In the genomic region with DNA sequence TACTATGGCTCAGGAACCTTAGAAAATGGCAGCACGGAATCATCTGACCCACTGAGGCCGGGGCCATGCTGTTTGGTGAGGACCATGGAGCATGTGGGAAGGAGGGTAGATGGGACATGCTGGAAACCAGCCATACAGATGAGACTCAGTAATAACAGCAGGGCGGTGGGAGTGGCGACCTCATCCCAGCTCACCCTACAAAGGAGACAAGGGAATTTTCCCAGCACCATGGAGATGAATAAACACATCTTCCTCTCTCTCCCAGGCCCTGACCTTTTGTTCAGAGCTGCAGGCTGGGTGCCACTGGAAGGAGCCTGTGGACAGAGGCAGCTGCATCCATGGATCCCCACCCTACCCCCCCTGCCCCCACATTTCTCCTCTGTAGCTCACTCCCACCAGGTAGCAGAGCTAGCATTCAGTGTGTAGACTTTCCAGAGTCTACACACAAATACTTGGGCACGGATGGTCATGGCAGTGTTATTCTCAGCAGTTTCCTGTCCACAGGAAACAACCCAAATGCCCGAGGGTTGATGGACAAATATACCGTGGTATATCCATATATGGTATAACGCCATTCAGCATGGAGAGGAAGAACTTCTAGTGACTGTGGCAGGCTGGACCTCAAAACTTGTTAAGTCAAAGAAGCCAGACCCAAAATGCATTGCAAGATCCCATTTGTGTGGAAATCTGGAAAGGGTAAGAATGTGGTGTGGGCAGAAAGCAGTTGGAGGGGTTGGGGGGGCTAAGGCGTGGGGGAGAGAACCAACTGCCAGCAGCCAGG, we compare ENCODE assay signal across 10 mouse cellular contexts. TPM values are rescaled to one million over a fixed set of nuclear protein-coding genes. Genes with fewer than 3 reads are reported as not detected.
DNase-seq lines count a peak whose midpoint lies in the region; ATAC-seq and TF ChIP-seq lines count a peak whose summit lies in the region.
"Had no signal": no experiment of that assay in that cellular context is flagged by ENCODE, and none has a peak within 500 bp of the region (broad histone marks: within the 10 kb centered on the region; RNA-seq: fewer than 3 reads in every experiment).

No protein-coding gene starts in this region.

- TF ChIP-seq POLR2A in lung, adult 2 months (IDR thresholded peaks at IDR 0.05; ENCODE audit: borderline replicate concordance, extremely low read depth, low read depth, low read length), result peak; percentile 33; the same call in 1 of the 2 replicates

- H3K9ac ChIP-seq in midbrain, embryonic 12.5 days (replicated peaks), result no peak overlapping the region
- H3K9ac ChIP-seq in midbrain, embryonic 16.5 days (ENCODE audit: low read depth, low read length), result no peak overlapping the region

- H3K4me3 ChIP-seq in heart, embryonic 10.5 days, result no peak overlapping the region
- no peak overlapping the region for H3K4me3 ChIP-seq in midbrain, embryonic 12.5 days
- H3K4me3 ChIP-seq in midbrain, embryonic 16.5 days (ENCODE audit: low read depth, low read length), result no peak overlapping the region
- H3K4me3 ChIP-seq in lung, adult 2 months (replicated peaks; ENCODE audit: extremely low read depth, low read depth, low read length), result no peak overlapping the region

- no peaks in the 10 kb centered on the region for H3K36me3 ChIP-seq in heart, embryonic 10.5 days
- no peaks in the 10 kb centered on the region for H3K36me3 ChIP-seq in midbrain, embryonic 12.5 days
- no peaks in the 10 kb centered on the region for H3K36me3 ChIP-seq in midbrain, embryonic 16.5 days (ENCODE audit: control insufficient read depth, insufficient read depth, low read length)

- H3K4me2 ChIP-seq in midbrain, embryonic 12.5 days (replicated peaks), result no peak overlapping the region
- no peak overlapping the region for H3K4me2 ChIP-seq in midbrain, embryonic 16.5 days (ENCODE audit: low read length)

- H3K9me3 ChIP-seq in heart, embryonic 10.5 days, result no peaks in the 10 kb centered on the region
- no peaks in the 10 kb centered on the region for H3K9me3 ChIP-seq in midbrain, embryonic 12.5 days
- no peaks in the 10 kb centered on the region for H3K9me3 ChIP-seq in midbrain, embryonic 16.5 days (replicated peaks; ENCODE audit: control insufficient read depth, low read length, poor library complexity, severe bottlenecking)

- intact Hi-C loops in heart, postnatal 36 days (cut with DNase I), result no loop called here
- intact Hi-C loops in left cerebral cortex, postnatal 36 days (cut with DNase I), result loop anchor here (5.0 kb wide), 2 partner anchors 118 to 148 kb away; no protein-coding TSS in a partner anchor

- no peaks in the 10 kb centered on the region for H3K27me3 ChIP-seq in heart, embryonic 10.5 days (ENCODE audit: insufficient read depth, poor library complexity, severe bottlenecking)
- H3K27me3 ChIP-seq in midbrain, embryonic 12.5 days, result no peaks in the 10 kb centered on the region
- no peaks in the 10 kb centered on the region for H3K27me3 ChIP-seq in midbrain, embryonic 16.5 days (ENCODE audit: control insufficient read depth, insufficient read depth, low read depth, low read length)

- no peak for TF ChIP-seq CTCF in lung, adult 2 months (IDR thresholded peaks at IDR 0.05; ENCODE audit: insufficient read depth, low read length)

- H3K4me1 ChIP-seq in heart, embryonic 10.5 days, result peaks cover 48% of the 10 kb centered on the region
- 0 out of 2 replicates have a peak, but pooled peaks cover 4% of the 10 kb centered on the region for H3K4me1 ChIP-seq in midbrain, embryonic 12.5 days
- no peaks in the 10 kb centered on the region for H3K4me1 ChIP-seq in midbrain, embryonic 16.5 days (ENCODE audit: control insufficient read depth, insufficient read depth, low read length)
- H3K4me1 ChIP-seq in lung, adult 2 months (ENCODE audit: control insufficient read depth, insufficient read depth, low read length), result peaks cover 46% of the 10 kb centered on the region

- peak; percentile 23; the same call in 1 of the 2 replicates for ATAC-seq in midbrain, embryonic 12.5 days (ENCODE audit: low FRiP score, low read depth)
- ATAC-seq in midbrain, embryonic 16.5 days, result no peak

- DNase-seq in heart, embryonic 10.5 days (ENCODE audit: low spot score), result no peak
- DNase-seq in heart, postnatal 36 days, result no peak
- no peak for DNase-seq in lung, adult 2 months
- no peak for DNase-seq in urinary bladder, postnatal 10 days (ENCODE audit: low spot score)
- no peak for DNase-seq in urinary bladder, adult 2 months (ENCODE audit: low spot score)
- DNase-seq in left cerebral cortex, postnatal 36 days (ENCODE audit: low spot score in 2 of 2), result no peak
- DNase-seq: heart, postnatal 14 days; right cerebral cortex, postnatal 4 days had no signal

- WGBS in heart, embryonic 10.5 days, result 77% methylated on average over 9 of the region's 9 CpGs
- WGBS in midbrain, embryonic 12.5 days, result 77% methylated on average over 9 of the region's 9 CpGs
- 69% methylated on average over 9 of the region's 9 CpGs for WGBS in midbrain, embryonic 16.5 days
- 34% methylated on average over 9 of the region's 9 CpGs for WGBS in lung, adult 2 months

- H3K27ac ChIP-seq in heart, embryonic 10.5 days, result peak overlapping the region; percentile 54
- H3K27ac ChIP-seq in midbrain, embryonic 12.5 days (replicated peaks), result 0 out of 2 replicates have a peak overlapping the region, but pooled peaks have one; percentile 2
- no peak overlapping the region for H3K27ac ChIP-seq in midbrain, embryonic 16.5 days (ENCODE audit: low read length)

RNA-seq across cellular contexts. Expression of a gene that starts 35.7 kb away (rescaled TPM):
- 15.2 and 19.8 TPM in 2 replicates for polyA plus RNA-seq in heart, embryonic 10.5 days (2016; fragmentation: Nextera tagmentation; extraction: Ambion mirVana)
- total RNA-seq in heart, postnatal 36 days (2021), result 10 to 100 TPM; 15.9 to 18.0 TPM
- 11.3 and 11.4 TPM in 2 replicates for polyA plus RNA-seq in midbrain, embryonic 12.5 days (2016; fragmentation: Nextera tagmentation; extraction: Ambion mirVana)
- polyA plus RNA-seq in midbrain, embryonic 16.5 days (2015; fragmentation: Nextera tagmentation; extraction: Ambion mirVana), result 8.4 and 8.9 TPM in 2 replicates
- 21.7 and 25.8 TPM in 2 replicates for polyA plus RNA-seq in lung, adult 2 months (2012; rRNA removed)
- polyA plus RNA-seq in urinary bladder, adult 2 months (2012; rRNA removed), result 16.7 and 19.7 TPM in 2 replicates
- total RNA-seq in left cerebral cortex, postnatal 36 days (2021), result 10 to 100 TPM in 1 of 2 experiments, 1 to 10 TPM in 1; 8.7 to 14.1 TPM

RNA-seq across cellular contexts. Expression of a gene that starts 47.2 kb away (rescaled TPM):
- polyA plus RNA-seq in heart, embryonic 10.5 days (2016; fragmentation: Nextera tagmentation; extraction: Ambion mirVana), result 0.10 and 0.13 TPM in 2 replicates
- under 1 TPM; 0.43 to 0.83 TPM for total RNA-seq in heart, postnatal 36 days (2021)
- 0.74 and 1.2 TPM in 2 replicates for polyA plus RNA-seq in midbrain, embryonic 12.5 days (2016; fragmentation: Nextera tagmentation; extraction: Ambion mirVana)
- 0.15 and 0.16 TPM in 2 replicates for polyA plus RNA-seq in midbrain, embryonic 16.5 days (2015; fragmentation: Nextera tagmentation; extraction: Ambion mirVana)
- 0.24 and 0.25 TPM in 2 replicates for polyA plus RNA-seq in lung, adult 2 months (2012; rRNA removed)
- 0.06 TPM in 1 of 2 replicates, not detected in the other for polyA plus RNA-seq in urinary bladder, adult 2 months (2012; rRNA removed)
- total RNA-seq in left cerebral cortex, postnatal 36 days (2021), result under 1 TPM; 0.48 to 0.67 TPM
